Mouse (Mus musculus) urinary bladder, adult 18-20 months (tissue): ENCODE results near the gene Fam107b.

Experiments used
- DNase-seq, 2 experiments: peaks; one replicate each; pipeline ENCODE4 v3.0.0; 2022; ENCODE audit warnings: low spot score in 2 of 2, mixed read lengths in 2 of 2

Gene Fam107b

GRCm38 (mm10) chr2:3570186-3570585 is at the start of gene Fam107b:
Fam107b (plus strand) TSS chr2:3570488.
- no peak for DNase-seq

GRCm38 (mm10) chr2:3522558-3522957 is 47.7 kb upstream of the Fam107b start:
- DNase-seq: no peak

GRCm38 (mm10) chr2:3526288-3526687 is 44.0 kb upstream of the Fam107b start:
- DNase-seq: no peak

- DNase-seq: no peak
Observed at GRCm38 (mm10) chr2:3541307-3542079, 28.8 kb upstream of the Fam107b start.

GRCm38 (mm10) chr2:3546055-3546454 is 24.2 kb upstream of the Fam107b start:
- DNase-seq: no peak

GRCm38 (mm10) chr2:3546588-3546987 is 23.7 kb upstream of the Fam107b start:
- peak; percentile 13 for DNase-seq

GRCm38 (mm10) chr2:3570606-3571005 is 318 bp downstream of the Fam107b start:
- no peak for DNase-seq

GRCm38 (mm10) chr2:3573883-3574282 is 3.6 kb downstream of the Fam107b start:
- no peak for DNase-seq

GRCm38 (mm10) chr2:3575140-3575539 is 4.9 kb downstream of the Fam107b start:
- DNase-seq: no peak

- no peak for DNase-seq
Observed at GRCm38 (mm10) chr2:3576346-3576745, 6.1 kb downstream of the Fam107b start.

GRCm38 (mm10) chr2:3577216-3577615 is 6.9 kb downstream of the Fam107b start:
- no peak for DNase-seq

- DNase-seq: no peak
Observed at GRCm38 (mm10) chr2:3578180-3578902, 8.1 kb downstream of the Fam107b start.

- no peak for DNase-seq
Observed at GRCm38 (mm10) chr2:3579316-3579902, 9.1 kb downstream of the Fam107b start.

GRCm38 (mm10) chr2:3582830-3583229 is 12.5 kb downstream of the Fam107b start:
- no peak for DNase-seq

GRCm38 (mm10) chr2:3585231-3585783 is 15.0 kb downstream of the Fam107b start:
- DNase-seq: no peak

GRCm38 (mm10) chr2:3590086-3590915 is 20.0 kb downstream of the Fam107b start:
- DNase-seq: no peak

GRCm38 (mm10) chr2:3590916-3591197 is 20.6 kb downstream of the Fam107b start:
- no peak for DNase-seq

GRCm38 (mm10) chr2:3594663-3595318 is 24.5 kb downstream of the Fam107b start:
- no peak for DNase-seq

GRCm38 (mm10) chr2:3600421-3600820 is 30.1 kb downstream of the Fam107b start:
- DNase-seq: no peak

- DNase-seq: no peak
Observed at GRCm38 (mm10) chr2:3602599-3602998, 32.3 kb downstream of the Fam107b start.

- DNase-seq: no peak
Observed at GRCm38 (mm10) chr2:3603181-3603580, 32.9 kb downstream of the Fam107b start.
